Comparison of ENCODE assay signal across 13 mouse cellular contexts in the genomic region with DNA sequence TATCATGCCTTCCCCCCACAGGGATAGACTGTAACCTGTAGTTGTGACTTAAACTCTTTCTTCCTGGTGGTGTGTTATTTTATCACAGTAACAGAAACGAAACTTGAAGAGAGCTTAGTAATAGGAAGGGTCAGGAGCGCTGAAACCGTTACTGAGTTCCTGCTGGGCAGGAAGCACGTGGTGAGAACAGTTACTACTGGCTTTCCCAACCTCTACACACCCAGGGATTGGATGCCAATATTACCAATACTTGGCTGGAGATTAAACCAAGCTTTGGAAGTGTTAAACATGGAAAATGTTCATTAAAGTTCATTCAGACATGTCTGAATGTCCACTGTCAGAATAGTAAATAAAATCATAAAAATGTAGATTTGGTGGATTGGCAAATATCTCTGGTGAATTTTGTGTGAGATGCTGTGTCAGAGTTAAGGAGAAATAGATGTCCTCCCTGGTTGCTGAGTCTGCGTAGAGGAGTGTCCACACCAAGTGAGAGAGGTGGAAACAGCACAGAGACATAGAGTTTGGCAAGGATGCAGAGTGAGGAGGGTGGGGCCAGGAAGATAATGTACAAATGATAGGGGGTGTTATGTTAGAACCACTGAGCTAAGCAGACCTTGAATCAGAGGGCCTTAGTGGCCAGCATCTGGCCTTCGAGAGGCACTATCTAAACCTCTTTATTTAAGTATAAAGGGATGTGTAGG. TPM values are rescaled to one million over a fixed set of nuclear protein-coding genes. Genes with fewer than 3 reads are reported as not detected.
DNase-seq lines count a peak whose midpoint lies in the region; ATAC-seq and TF ChIP-seq lines count a peak whose summit lies in the region.
"Had no signal": no experiment of that assay in that cellular context is flagged by ENCODE, and none has a peak within 500 bp of the region (broad histone marks: within the 10 kb centered on the region; RNA-seq: fewer than 3 reads in every experiment).

No protein-coding gene starts in this region.

- H3K4me1 ChIP-seq in kidney, embryonic 16.5 days (ENCODE audit: insufficient read depth, low read length): peaks cover 18% of the 10 kb centered on the region; the same call in 1 of the 2 replicates
- peaks cover 16% of the 10 kb centered on the region for H3K4me1 ChIP-seq in bone marrow, adult 2 months (ENCODE audit: control insufficient read depth, insufficient read depth, low read length)
- peaks cover 81% of the 10 kb centered on the region for H3K4me1 ChIP-seq in megakaryocyte, embryonic 14.5 days
- H3K4me1 ChIP-seq in cerebellum, adult 2 months (ENCODE audit: control insufficient read depth, insufficient read depth, low read length): peaks cover 1% of the 10 kb centered on the region; the same call in 1 of the 2 replicates

- H3K4me3 ChIP-seq in kidney, embryonic 16.5 days (ENCODE audit: low read length): no peak overlapping the region
- H3K4me3 ChIP-seq in bone marrow, adult 2 months (replicated peaks; ENCODE audit: control insufficient read depth, low read depth, low read length): peak overlapping the region; percentile 46
- H3K4me3 ChIP-seq in megakaryocyte, embryonic 14.5 days (replicated peaks): peak overlapping the region; percentile 87
- H3K4me3 ChIP-seq in cerebellum, adult 2 months (replicated peaks; ENCODE audit: insufficient read depth, low read depth, low read length): no peak overlapping the region
- H3K4me3 ChIP-seq: lung, embryonic 15.5 days; neural tube, embryonic 13.5 days had no signal

- no peak overlapping the region for H3K4me2 ChIP-seq in kidney, embryonic 16.5 days (replicated peaks; ENCODE audit: low read depth, low read length)
- H3K4me2 ChIP-seq: lung, embryonic 15.5 days; neural tube, embryonic 13.5 days had no signal

- H3K9me3 ChIP-seq in kidney, embryonic 16.5 days (ENCODE audit: low read length): no peaks in the 10 kb centered on the region
- no peaks in the 10 kb centered on the region for H3K9me3 ChIP-seq in megakaryocyte, embryonic 14.5 days
- H3K9me3 ChIP-seq: lung, embryonic 15.5 days; neural tube, embryonic 13.5 days had no signal

- ATAC-seq in kidney, embryonic 16.5 days (ENCODE audit: low FRiP score, low TSS enrichment): no peak
- ATAC-seq in hematopoietic stem cell, adult 5-6 weeks (replicated peaks in 1 of 2; ENCODE audit: insufficient read depth in 1 of 2, low FRiP score in 2 of 2, low TSS enrichment in 1 of 2, low read depth in 1 of 2, poor library complexity in 2 of 2, severe bottlenecking in 2 of 2): peak; percentile 59 to 60

- no peaks in the 10 kb centered on the region for H3K27me3 ChIP-seq in kidney, embryonic 16.5 days (ENCODE audit: insufficient read depth, low read length)
- no peaks in the 10 kb centered on the region for H3K27me3 ChIP-seq in megakaryocyte, embryonic 14.5 days (replicated peaks)
- H3K27me3 ChIP-seq in cerebellum, adult 2 months (ENCODE audit: control insufficient read depth, insufficient read depth, low read length): no peaks in the 10 kb centered on the region
- H3K27me3 ChIP-seq: lung, embryonic 15.5 days; neural tube, embryonic 13.5 days had no signal

- no peak for DNase-seq in kidney, postnatal 4 days
- DNase-seq in cerebellum, adult 2 months: no peak
- DNase-seq in embryo, embryonic 10.5 days (ENCODE audit: low spot score): no peak
- DNase-seq: cerebellum, adult 9-11 months; gastrocnemius, postnatal 14 days; kidney, adult 18-20 months; right cerebral cortex, postnatal 25 days had no signal

- H3K36me3 ChIP-seq in kidney, embryonic 16.5 days (ENCODE audit: insufficient read depth, low read length): no peaks in the 10 kb centered on the region
- peaks cover 17% of the 10 kb centered on the region for H3K36me3 ChIP-seq in megakaryocyte, embryonic 14.5 days (replicated peaks; ENCODE audit: low read length)
- H3K36me3 ChIP-seq: lung, embryonic 15.5 days; neural tube, embryonic 13.5 days had no signal

- WGBS in kidney, embryonic 16.5 days: 71% methylated on average over 6 of the region's 6 CpGs
- 10% methylated on average over 6 of the region's 6 CpGs for WGBS in bone marrow, adult 2 months
- WGBS in cerebellum, adult 2 months: 73% methylated on average over 6 of the region's 6 CpGs

- TF ChIP-seq POLR2A in bone marrow, adult 2 months (IDR thresholded peaks at IDR 0.05; ENCODE audit: borderline replicate concordance, control insufficient read depth, low read depth, low read length): no peak
- TF ChIP-seq POLR2A in cerebellum, adult 2 months (IDR thresholded peaks at IDR 0.05; ENCODE audit: borderline replicate concordance, insufficient read depth, low read length): no peak

- H3K9ac ChIP-seq in kidney, embryonic 16.5 days (replicated peaks; ENCODE audit: low read length): no peak overlapping the region
- H3K9ac ChIP-seq: lung, embryonic 15.5 days; neural tube, embryonic 13.5 days had no signal

- H3K27ac ChIP-seq in kidney, embryonic 16.5 days (ENCODE audit: low read length): peak overlapping the region; percentile 16; the same call in 1 of the 2 replicates
- peak overlapping the region; percentile 58; the same call in 1 of the 2 replicates for H3K27ac ChIP-seq in bone marrow, adult 2 months (ENCODE audit: control insufficient read depth, insufficient read depth, low read depth, low read length, poor library complexity)
- no peak overlapping the region for H3K27ac ChIP-seq in cerebellum, adult 2 months (ENCODE audit: insufficient read depth, low read length)
- H3K27ac ChIP-seq: lung, embryonic 15.5 days; neural tube, embryonic 13.5 days had no signal

- TF ChIP-seq CTCF in bone marrow, adult 2 months (IDR thresholded peaks at IDR 0.05; ENCODE audit: control insufficient read depth, insufficient read depth, low read length): no peak
- TF ChIP-seq CTCF in cerebellum, adult 2 months (IDR thresholded peaks at IDR 0.05; ENCODE audit: borderline replicate concordance, insufficient read depth, low read depth, low read length): no peak

RNA-seq across cellular contexts. Expression of a gene that starts 38.2 kb away (rescaled TPM):
- 8.1 and 9.7 TPM in 2 replicates for polyA plus RNA-seq in kidney, embryonic 16.5 days (2015; fragmentation: Nextera tagmentation; extraction: Ambion mirVana)
- 3.0 and 9.7 TPM in 2 replicates for polyA plus RNA-seq in bone marrow, adult 2 months (2011; ENCODE audit: insufficient read depth, insufficient read length, low replicate concordance, missing spikeins)
- total RNA-seq in hematopoietic stem cell, adult 5-6 weeks (2017): 38.4 and 39.1 TPM in 2 replicates
- polyA plus RNA-seq in megakaryocyte, embryonic 14.5 days (2012; ENCODE audit: insufficient read depth, low replicate concordance): 0.91 and 2.4 TPM in 2 replicates
- polyA plus RNA-seq in cerebellum, adult 2 months (2012; rRNA removed): 30.5 and 31.0 TPM in 2 replicates

Comparison
In these comparisons a context has a peak if more than half of its experiments do, and no peak if none do; other contexts are left out.
1. H3K4me3 ChIP-seq: peak in bone marrow, adult 2 months (single experiment) and megakaryocyte, embryonic 14.5 days (single experiment); none in kidney, embryonic 16.5 days (single experiment) and cerebellum, adult 2 months (single experiment).